Mouse (Mus musculus): Measurements from ENCODE around the gene Erh. TPM values are rescaled to one million over a fixed set of nuclear protein-coding genes. Genes with fewer than 3 reads are reported as not detected.

Erh gene
- polyA plus RNA-seq, 1 experiment from 2014 or later, result 347 TPM

DNA sequence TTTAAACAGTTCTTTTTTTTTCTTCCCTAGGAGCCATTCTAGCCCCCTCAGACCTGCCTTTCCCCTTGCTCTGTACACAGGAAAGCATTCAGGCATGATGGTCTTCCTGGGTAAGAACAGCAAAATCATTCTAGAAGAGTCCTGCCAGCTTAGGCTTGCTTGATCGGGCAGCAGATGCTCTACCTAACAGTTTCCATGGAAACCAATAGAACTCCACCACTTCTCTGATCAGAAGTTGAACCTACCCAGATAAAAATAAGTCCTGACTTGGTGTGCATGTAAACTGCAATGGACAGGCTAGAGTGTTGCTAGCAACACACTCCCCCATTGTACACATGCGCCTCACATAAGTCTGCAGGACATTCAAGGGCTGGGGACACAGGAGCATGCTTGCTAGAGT lies 39.9 kb downstream of the Erh start:
- no peaks in the 10 kb centered on the region for H3K9me3 ChIP-seq
- DNase-seq (ENCODE audit: low spot score), result no peak
- no peak overlapping the region for H3K4me3 ChIP-seq
- 90% methylated on average over 2 of the region's 2 CpGs for WGBS
- H3K36me3 ChIP-seq, result no peaks in the 10 kb centered on the region
- no peak overlapping the region for H3K27ac ChIP-seq
- peaks cover 14% of the 10 kb centered on the region; the same call in 1 of the 2 replicates for H3K4me1 ChIP-seq
- 0 out of 2 replicates have a peak, but pooled peaks cover 3% of the 10 kb centered on the region for H3K27me3 ChIP-seq (ENCODE audit: insufficient read depth, poor library complexity, severe bottlenecking)

- Histone ChIP-seq H3K4me3 (no peak overlapping the region), H3K36me3 (no peaks in the 10 kb centered on the region), H3K27ac (no peak overlapping the region), H3K27me3 (ENCODE audit: insufficient read depth, poor library complexity, severe bottlenecking) (0 out of 2 replicates have a peak, but pooled peaks cover 3% of the 10 kb centered on the region), H3K4me1 (peaks cover 20% of the 10 kb centered on the region), H3K9me3 (no peaks in the 10 kb centered on the region)
- 60% methylated on average over 4 of the region's 4 CpGs for WGBS
- no peak for DNase-seq (ENCODE audit: low spot score)
These were observed 40.6 kb downstream of the Erh start for GRCm38 (mm10) chr12:80603566-80603965.

- no peaks in the 10 kb centered on the region for H3K9me3 ChIP-seq
- WGBS, result 91% methylated on average over 5 of the region's 5 CpGs
- H3K27ac ChIP-seq, result no peak overlapping the region
- no peak overlapping the region for H3K4me3 ChIP-seq
- no peak for DNase-seq (ENCODE audit: low spot score)
- H3K36me3 ChIP-seq, result no peaks in the 10 kb centered on the region
- 0 out of 2 replicates have a peak, but pooled peaks cover 3% of the 10 kb centered on the region for H3K27me3 ChIP-seq (ENCODE audit: insufficient read depth, poor library complexity, severe bottlenecking)
- peaks cover 20% of the 10 kb centered on the region for H3K4me1 ChIP-seq
These were observed 41.7 kb downstream of the Erh start for GRCm38 (mm10) chr12:80602432-80602831.

DNA sequence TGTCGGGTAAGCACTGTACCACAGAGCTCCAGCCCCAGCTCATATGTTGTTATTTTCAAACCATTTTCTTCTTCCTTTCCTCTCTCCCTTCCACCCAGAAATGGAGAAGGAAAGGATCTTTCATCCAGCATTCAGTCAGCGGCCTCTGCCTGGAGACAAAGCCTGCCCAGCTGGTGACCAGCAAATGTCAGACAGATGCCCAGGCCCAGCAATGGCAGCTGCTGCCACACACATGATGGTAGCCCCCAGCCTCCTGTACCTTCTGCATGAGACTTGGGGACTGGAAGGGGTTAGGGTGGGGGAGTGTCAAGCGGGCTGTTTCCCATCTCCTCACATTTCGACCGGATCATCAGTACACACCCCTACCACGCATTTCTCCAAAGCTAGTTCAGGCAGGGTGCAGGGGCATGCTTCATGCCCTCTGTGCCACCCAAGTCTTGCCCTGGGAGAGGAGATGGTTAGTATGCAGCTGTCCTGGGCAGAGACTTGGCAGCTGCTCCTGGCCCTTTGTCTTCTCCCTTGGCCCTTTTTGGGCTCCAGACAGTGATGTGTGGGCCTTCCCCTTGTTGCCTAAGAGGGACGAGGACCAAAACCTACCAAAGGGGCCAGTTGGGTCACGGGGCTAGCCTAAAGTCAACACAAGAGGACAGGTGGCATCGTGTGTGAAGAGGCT lies 42.4 kb downstream of the Erh start:
- 84% methylated on average over 9 of the region's 9 CpGs for whole genome bisulfite sequencing
- Histone ChIP-seq H3K27me3 (ENCODE audit: insufficient read depth, poor library complexity, severe bottlenecking) (0 out of 2 replicates have a peak, but pooled peaks cover 3% of the 10 kb centered on the region), H3K9me3 (no peaks in the 10 kb centered on the region), H3K4me3 (no peak overlapping the region), H3K4me1 (peaks cover 20% of the 10 kb centered on the region), H3K27ac (no peak overlapping the region), H3K36me3 (no peaks in the 10 kb centered on the region)
- no peak for DNase-seq (ENCODE audit: low spot score)

GRCm38 (mm10) chr12:80598756-80599155 lies 45.4 kb downstream of the Erh start:
- H3K4me3 ChIP-seq, result no peak overlapping the region
- H3K36me3 ChIP-seq, result no peaks in the 10 kb centered on the region
- no peaks in the 10 kb centered on the region for H3K9me3 ChIP-seq
- peaks cover 25% of the 10 kb centered on the region for H3K4me1 ChIP-seq
- H3K27me3 ChIP-seq (ENCODE audit: insufficient read depth, poor library complexity, severe bottlenecking), result 0 out of 2 replicates have a peak, but pooled peaks cover 3% of the 10 kb centered on the region
- 57% methylated on average over 6 of the region's 6 CpGs for WGBS
- DNase-seq (ENCODE audit: low spot score), result no peak
- 0 out of 2 replicates have a peak overlapping the region, but pooled peaks have one; percentile 36 for H3K27ac ChIP-seq

DNA sequence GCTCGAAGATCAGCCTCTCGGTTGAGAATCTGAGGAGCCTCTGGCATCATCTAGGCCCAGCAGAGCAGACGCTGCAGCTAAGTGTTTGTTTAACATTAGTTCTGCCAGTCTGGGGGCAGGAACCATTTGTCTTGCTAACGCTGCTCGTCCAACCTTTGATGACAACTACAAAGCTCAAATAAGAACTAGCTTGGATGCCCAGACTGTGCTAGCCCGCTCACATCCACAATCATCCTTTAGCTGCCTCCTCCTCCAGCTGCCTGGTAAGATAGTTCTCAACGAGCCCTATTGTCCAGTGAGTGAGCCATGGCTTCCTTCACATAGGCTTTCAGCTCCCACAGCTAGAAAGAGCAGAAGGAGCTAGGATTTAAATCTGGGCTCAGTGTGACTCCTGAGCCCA lies 45.9 kb downstream of the Erh start:
- DNase-seq (ENCODE audit: low spot score), result no peak
- Histone ChIP-seq H3K4me1 (peaks cover 26% of the 10 kb centered on the region), H3K27me3 (ENCODE audit: insufficient read depth, poor library complexity, severe bottlenecking) (0 out of 2 replicates have a peak, but pooled peaks cover 3% of the 10 kb centered on the region), H3K9me3 (no peaks in the 10 kb centered on the region), H3K36me3 (no peaks in the 10 kb centered on the region), H3K27ac (no peak overlapping the region), H3K4me3 (no peak overlapping the region)
- 39% methylated on average over 7 of the region's 7 CpGs for WGBS

DNA sequence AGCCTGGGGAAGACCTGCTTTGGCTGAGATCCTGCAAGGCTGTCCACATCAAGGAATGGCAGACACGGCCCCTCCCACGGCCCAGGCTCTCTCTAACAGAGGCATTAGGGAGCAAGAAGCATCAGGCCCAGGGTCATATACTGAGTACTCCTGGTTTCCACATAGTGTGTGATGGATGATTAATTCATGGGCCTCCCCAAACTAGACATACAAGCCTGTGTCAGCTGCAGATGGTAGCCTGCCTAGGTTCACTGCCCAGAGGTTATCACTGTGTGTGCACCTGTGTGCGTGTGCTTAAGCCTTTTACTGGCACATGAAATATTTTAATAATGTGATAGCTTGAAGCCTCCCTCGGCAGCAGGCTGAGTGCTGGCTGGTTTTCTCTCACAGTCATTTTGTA lies 48.2 kb downstream of the Erh start:
- Histone ChIP-seq H3K36me3 (no peaks in the 10 kb centered on the region), H3K9me3 (no peaks in the 10 kb centered on the region), H3K4me3 (no peak overlapping the region), H3K4me1 (peaks cover 26% of the 10 kb centered on the region), H3K27ac (no peak overlapping the region), H3K27me3 (ENCODE audit: insufficient read depth, poor library complexity, severe bottlenecking) (no peaks in the 10 kb centered on the region)
- 82% methylated on average over 4 of the region's 4 CpGs for WGBS
- no peak for DNase-seq (ENCODE audit: low spot score)

GRCm38 (mm10) chr12:80595566-80595965 lies 48.6 kb downstream of the Erh start:
- H3K27ac ChIP-seq, result no peak overlapping the region
- no peaks in the 10 kb centered on the region for H3K9me3 ChIP-seq
- no peaks in the 10 kb centered on the region for H3K36me3 ChIP-seq
- no peak for DNase-seq (ENCODE audit: low spot score)
- H3K27me3 ChIP-seq (ENCODE audit: insufficient read depth, poor library complexity, severe bottlenecking), result no peaks in the 10 kb centered on the region
- peaks cover 24% of the 10 kb centered on the region for H3K4me1 ChIP-seq
- no peak overlapping the region for H3K4me3 ChIP-seq
- WGBS, result 77% methylated on average over 4 of the region's 4 CpGs

- no peaks in the 10 kb centered on the region for H3K36me3 ChIP-seq
- H3K27me3 ChIP-seq (ENCODE audit: insufficient read depth, poor library complexity, severe bottlenecking), result no peaks in the 10 kb centered on the region
- WGBS, result 84% methylated on average over 4 of the region's 4 CpGs
- H3K9me3 ChIP-seq, result no peaks in the 10 kb centered on the region
- H3K27ac ChIP-seq, result no peak overlapping the region
- DNase-seq (ENCODE audit: low spot score), result no peak
- no peak overlapping the region for H3K4me3 ChIP-seq
- peaks cover 20% of the 10 kb centered on the region for H3K4me1 ChIP-seq
These were observed 49.4 kb downstream of the Erh start for GRCm38 (mm10) chr12:80594781-80595180.

GRCm38 (mm10) chr12:80594141-80594540 lies 50.0 kb downstream of the Erh start:
- 34% methylated on average over 4 of the region's 4 CpGs for WGBS
- no peaks in the 10 kb centered on the region for H3K27me3 ChIP-seq (ENCODE audit: insufficient read depth, poor library complexity, severe bottlenecking)
- H3K27ac ChIP-seq, result no peak overlapping the region
- H3K36me3 ChIP-seq, result no peaks in the 10 kb centered on the region
- H3K4me3 ChIP-seq, result no peak overlapping the region
- DNase-seq (ENCODE audit: low spot score), result no peak
- no peaks in the 10 kb centered on the region for H3K9me3 ChIP-seq
- peaks cover 20% of the 10 kb centered on the region for H3K4me1 ChIP-seq

GRCm38 (mm10) chr12:80584973-80585372 lies 59.2 kb downstream of the Erh start:
- 30% methylated on average over 2 of the region's 2 CpGs for WGBS
- Histone ChIP-seq H3K36me3 (no peaks in the 10 kb centered on the region), H3K27me3 (ENCODE audit: insufficient read depth, poor library complexity, severe bottlenecking) (no peaks in the 10 kb centered on the region), H3K9me3 (no peaks in the 10 kb centered on the region; the same call in 1 of the 2 replicates), H3K27ac (no peak overlapping the region), H3K4me1 (no peaks in the 10 kb centered on the region), H3K4me3 (no peak overlapping the region)
- no peak for DNase-seq (ENCODE audit: low spot score)

All from heart, embryonic 10.5 days (tissue).